Mouse (Mus musculus) CD4-positive, CD25-positive, alpha-beta regulatory T cell, adult 4 months (primary cell): ENCODE results near the gene Ercc6. TPM values are rescaled to one million over a fixed set of nuclear protein-coding genes. Genes with fewer than 3 reads are reported as not detected.

ENCODE experiments used
- ATAC-seq: one replicate; pipeline ENCODE4 v1.8.0; 2017
- polyA plus RNA-seq, 2 experiments: library from polyadenylated mRNA; unstranded; fragments of 100-300 nt; shearing (Covaris generic); gene quantifications; one replicate each; pipeline ENCODE4 v1.2.1; 2017

Gene Ercc6
- polyA plus RNA-seq, 2 experiments from 2014 or later: 6.3 to 9.7 TPM

DNA sequence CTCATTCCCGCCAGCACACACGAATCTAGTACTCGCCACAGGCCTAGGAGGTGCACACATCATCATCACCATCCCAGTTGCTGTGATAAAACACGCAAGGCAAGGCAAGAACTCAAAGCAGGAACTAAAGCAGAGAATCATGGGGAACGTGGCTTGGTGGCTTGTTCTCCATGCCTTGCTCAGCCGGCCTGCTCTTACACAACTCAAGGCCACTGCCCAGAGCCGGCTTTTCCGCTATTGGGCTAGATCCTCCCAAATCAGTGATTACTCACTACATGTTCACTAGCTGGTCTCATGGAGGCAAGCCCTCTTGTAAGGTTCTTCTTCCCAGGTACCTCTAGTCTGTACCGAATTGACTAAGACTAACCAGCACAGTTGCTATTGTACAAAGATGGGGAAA is 70.4 kb downstream of the Ercc6 start:
- no peak for ATAC-seq

DNA sequence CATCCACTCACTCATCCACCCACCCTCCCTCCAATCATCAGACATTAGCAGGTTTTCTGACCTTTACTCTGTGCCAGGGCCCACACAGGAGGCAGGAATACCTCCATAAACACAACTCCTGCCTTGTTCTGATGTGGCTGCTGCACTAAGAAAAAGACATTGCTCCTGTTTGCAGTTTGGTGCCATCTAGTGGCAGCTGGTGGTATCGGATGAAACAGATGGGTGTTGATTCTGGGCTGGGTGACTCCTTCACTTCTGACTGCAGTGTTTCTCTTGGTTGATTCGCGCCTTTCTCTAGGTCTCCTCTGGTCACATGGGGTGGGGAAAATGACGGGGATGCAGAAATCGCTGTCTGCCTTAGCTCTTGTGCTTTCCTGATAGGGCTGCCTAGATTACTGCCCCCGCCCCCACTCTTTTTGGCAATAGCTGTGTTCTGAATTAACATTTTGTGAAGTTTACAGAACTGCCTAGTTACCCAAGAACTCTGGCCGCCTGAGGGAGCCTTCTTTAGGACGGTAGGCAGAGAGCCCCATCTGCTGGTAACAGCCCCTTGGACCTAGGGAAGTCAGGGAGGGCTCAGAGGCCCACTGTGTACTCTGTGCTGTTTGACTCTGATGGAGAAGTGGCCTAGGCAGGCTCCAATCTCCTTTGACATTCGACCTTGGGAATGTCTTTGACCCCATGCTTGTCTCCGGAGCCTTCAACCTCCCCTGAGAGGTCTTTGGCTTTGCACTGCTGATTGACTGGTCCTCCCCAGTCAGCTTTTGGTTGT is 73.9 kb downstream of the Ercc6 start:
- no peak for ATAC-seq

DNA sequence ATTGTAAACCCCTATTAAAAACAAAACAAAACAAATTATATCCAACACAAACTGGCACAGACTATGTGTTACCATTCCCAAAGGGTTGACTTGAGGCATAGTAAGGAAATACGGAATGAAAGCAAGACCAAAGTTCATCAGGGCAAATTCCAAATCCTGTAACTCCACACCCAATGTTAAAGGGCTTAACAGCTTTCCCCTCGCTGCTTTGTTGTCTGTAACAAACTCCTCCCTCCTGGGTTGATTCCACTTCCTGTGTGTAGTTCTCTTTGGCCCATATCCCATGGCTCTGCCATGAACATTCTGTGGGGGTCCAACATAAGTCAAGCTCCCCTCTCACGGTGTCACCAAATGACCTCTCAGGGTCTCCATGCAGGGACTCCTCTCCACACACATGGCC is 77.1 kb downstream of the Ercc6 start:
- ATAC-seq: no peak

- ATAC-seq: no peak
Observed at GRCm38 (mm10) chr14:32597232-32598231, 84.2 kb downstream of the Ercc6 start.

GRCm38 (mm10) chr14:32598437-32599219 is 85.3 kb downstream of the Ercc6 start:
- no peak for ATAC-seq

- ATAC-seq: no peak
Observed at GRCm38 (mm10) chr14:32599290-32600041, 86.1 kb downstream of the Ercc6 start, which contains the start of gene Prrxl1. TSS of gene Prrxl1 (plus strand) at chr14:32599407.

DNA sequence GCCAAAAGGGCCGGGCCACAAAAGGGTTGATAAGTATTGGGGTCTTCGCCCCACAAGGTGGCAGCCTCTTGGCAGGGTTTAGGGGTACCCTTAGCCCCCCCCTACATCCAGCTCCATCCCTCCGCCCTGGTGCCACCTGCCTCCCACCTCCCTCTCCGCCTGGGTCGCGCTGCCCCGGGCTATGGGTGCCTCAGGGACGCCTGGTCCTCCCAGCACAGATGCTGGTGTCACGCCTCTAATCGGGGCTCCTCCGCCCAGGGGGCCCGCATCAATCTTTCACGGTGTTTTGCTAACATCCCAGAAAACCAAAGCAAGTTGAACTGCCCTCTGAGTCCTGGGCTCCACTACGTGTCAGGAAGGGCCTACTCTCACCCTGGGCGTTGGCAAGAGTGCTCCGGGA is 86.8 kb downstream of the Ercc6 start:
- no peak for ATAC-seq

DNA sequence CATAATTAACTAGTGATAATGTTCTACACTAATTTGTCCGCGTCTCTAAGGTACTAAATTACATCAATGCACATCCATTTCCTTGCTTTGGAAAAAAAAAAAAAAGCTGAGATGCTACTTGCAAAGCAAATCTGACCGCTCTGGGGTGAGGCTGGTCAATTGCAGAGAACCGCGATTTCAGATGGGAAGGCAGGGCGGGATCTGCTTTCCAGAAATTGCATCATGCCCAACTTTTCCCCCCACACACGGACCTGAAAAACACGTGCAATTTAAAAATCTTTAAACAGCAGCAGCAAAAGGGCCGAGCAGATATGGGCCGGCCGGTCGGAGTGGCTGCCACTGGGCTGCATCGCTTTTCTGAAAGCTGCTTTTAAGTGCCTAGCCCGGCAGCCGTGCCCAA is 92.2 kb downstream of the Ercc6 start:
- no peak for ATAC-seq

DNA sequence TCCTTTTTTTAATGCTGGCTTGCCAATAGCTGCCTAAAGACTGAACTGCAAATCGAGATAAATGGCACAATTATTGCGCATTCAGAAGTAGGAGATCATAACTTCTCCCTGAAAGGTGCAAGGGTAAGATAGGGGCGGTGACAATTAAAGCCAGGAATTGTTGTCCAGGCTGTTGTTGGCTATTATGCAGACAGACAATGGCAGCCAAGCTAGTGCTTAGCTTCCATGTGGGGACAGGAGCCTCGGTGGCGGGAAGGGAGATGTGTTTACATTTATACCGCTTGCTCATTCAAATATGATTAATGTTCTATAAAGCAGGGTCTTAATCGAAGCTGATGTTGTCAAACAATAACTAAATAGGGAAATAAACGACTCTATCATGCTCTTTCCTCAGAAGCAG is 93.0 kb downstream of the Ercc6 start:
- no peak for ATAC-seq

GRCm38 (mm10) chr14:32609392-32609791 is 96.1 kb downstream of the Ercc6 start:
- no peak for ATAC-seq

GRCm38 (mm10) chr14:32617253-32617652 is 103.9 kb downstream of the Ercc6 start:
- ATAC-seq: no peak

DNA sequence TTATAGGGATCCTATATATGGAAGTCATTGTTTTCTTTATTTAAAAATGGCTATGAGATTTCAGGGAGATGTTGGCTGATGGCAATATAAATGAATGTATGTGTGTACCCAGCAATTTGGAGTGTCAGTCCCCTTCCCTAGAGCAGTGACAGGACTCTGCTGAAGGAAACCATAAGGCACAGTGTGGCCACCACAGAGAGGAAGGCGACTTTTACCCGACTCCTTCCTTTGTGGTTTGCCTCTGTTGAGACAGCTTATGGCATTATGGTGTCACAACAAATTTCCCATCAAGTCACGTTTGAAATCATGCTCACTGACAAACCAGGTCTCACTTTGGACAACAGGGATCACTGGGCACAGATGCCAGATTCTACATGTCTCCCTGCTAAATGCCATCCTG is 110.9 kb downstream of the Ercc6 start:
- no peak for ATAC-seq

GRCm38 (mm10) chr14:32624811-32625210 is 111.5 kb downstream of the Ercc6 start:
- no peak for ATAC-seq

GRCm38 (mm10) chr14:32627271-32627670 is 114.0 kb downstream of the Ercc6 start:
- ATAC-seq: no peak

DNA sequence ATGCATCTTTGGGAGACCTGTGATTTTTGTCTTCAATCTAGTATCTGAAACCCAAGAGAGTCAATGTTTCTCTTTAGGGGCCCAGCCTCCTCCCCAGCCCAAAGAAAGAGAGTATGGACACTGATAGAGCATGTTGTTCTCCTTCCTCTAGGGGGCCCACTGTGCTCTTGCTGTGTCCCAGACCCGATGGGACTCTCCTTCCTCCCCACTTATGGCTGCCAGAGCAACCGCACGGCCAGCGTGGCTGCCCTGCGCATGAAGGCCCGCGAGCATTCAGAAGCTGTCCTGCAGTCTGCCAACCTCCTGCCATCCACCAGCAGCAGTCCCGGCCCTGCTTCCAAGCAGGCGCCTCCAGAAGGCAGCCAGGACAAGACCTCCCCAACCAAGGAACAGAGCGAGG is 115.3 kb downstream of the Ercc6 start:
- no peak for ATAC-seq

Other genes with a start within 250 kb of the Ercc6 start
- not detected for gene Ogdhl, start 191.5 kb upstream of the Ercc6 start, polyA plus RNA-seq
- gene 1700024G13Rik, start 125.1 kb upstream of the Ercc6 start, polyA plus RNA-seq: not detected
- not detected for gene Slc18a3, start 48.7 kb upstream of the Ercc6 start, polyA plus RNA-seq
- not detected for gene Chat, start 47.5 kb upstream of the Ercc6 start, polyA plus RNA-seq
- not detected for gene Prrxl1, start 85.9 kb downstream of the Ercc6 start, polyA plus RNA-seq
- gene 3425401B19Rik, start 171.8 kb downstream of the Ercc6 start, polyA plus RNA-seq: not detected